Mouse (Mus musculus) liver (tissue): Measurements from ENCODE around the gene Utp20.

ENCODE experiments used
- DNase-seq: peaks from one replicate; pipeline ENCODE4 v3.0.0-alpha.2; 2020; ENCODE audit warnings: mixed read lengths

Utp20 gene

GRCm38 (mm10) chr10:88714744-88715143 is 111.9 kb downstream of the Utp20 start:
- DNase-seq: no peak

GRCm38 (mm10) chr10:88712359-88712758 is 114.2 kb downstream of the Utp20 start:
- no peak for DNase-seq

- no peak for DNase-seq
Measured at GRCm38 (mm10) chr10:88708671-88709523, 117.7 kb downstream of the Utp20 start.

- no peak for DNase-seq
Measured at GRCm38 (mm10) chr10:88700938-88701337, 125.7 kb downstream of the Utp20 start.
